Mouse (Mus musculus) kidney, embryonic 15.5 days (tissue): ENCODE results near the gene Slc35e3. TPM values are rescaled to one million over a fixed set of nuclear protein-coding genes. Genes with fewer than 3 reads are reported as not detected.

Experiments used
- ATAC-seq: fragments of 200-750 bp; cut with Nextera tagmentation; replicated peaks from 2 replicates; pipeline ENCODE4 v1.8.0; 2017; ENCODE audit warnings: moderate TSS enrichment; ENCODE audit not compliant: low FRiP score
- H3K27ac ChIP-seq: fragments of 300-500 bp; sonication (generic); 2 replicates; pipeline ENCODE4 v1.5.1; 2015; ENCODE audit warnings: mild to moderate bottlenecking, inconsistent platforms
- H3K27me3 ChIP-seq: fragments of 300-500 bp; sonication (generic); 2 replicates; pipeline ENCODE4 v1.6.1; 2015; ENCODE audit warnings: inconsistent platforms
- H3K36me3 ChIP-seq: fragments of 300-500 bp; sonication (generic); 2 replicates; pipeline ENCODE4 v1.6.1; 2015; ENCODE audit warnings: inconsistent platforms
- H3K4me1 ChIP-seq: fragments of 300-500 bp; sonication (generic); 2 replicates; pipeline ENCODE4 v1.6.1; 2015; ENCODE audit warnings: inconsistent platforms
- H3K4me2 ChIP-seq: fragments of 300-500 bp; sonication (generic); 2 replicates; pipeline ENCODE4 v1.6.1; 2015; ENCODE audit warnings: moderate library complexity, mild to moderate bottlenecking, inconsistent platforms
- H3K4me3 ChIP-seq: fragments of 300-500 bp; sonication (generic); replicated peaks from 2 replicates; pipeline ENCODE4 v1.5.1; 2015; ENCODE audit warnings: mild to moderate bottlenecking, inconsistent platforms
- H3K9ac ChIP-seq: fragments of 300-500 bp; sonication (generic); 2 replicates; pipeline ENCODE4 v1.6.1; 2015; ENCODE audit warnings: mild to moderate bottlenecking, inconsistent platforms
- H3K9me3 ChIP-seq: fragments of 300-500 bp; sonication (generic); replicated peaks from 2 replicates; pipeline ENCODE4 v1.6.1; 2016; ENCODE audit warnings: inconsistent platforms
- WGBS: fragments of 180-500 bp; shearing (Covaris S2); methylation state at CpG from one replicate; pipeline ENCODE4 v1.1.7; 2015; ENCODE audit warnings: mixed read lengths; 5-methylcytosine and 5-hydroxymethylcytosine counted together
- polyA plus RNA-seq: library from polyadenylated mRNA; unstranded; fragments of >200 nt; fragmentation: Nextera tagmentation; extraction: Ambion mirVana; gene quantifications from 2 replicates; pipeline ENCODE4 v1.2.1, GENCODE M21; 2015

Gene Slc35e3
- polyA plus RNA-seq, 1 experiment from 2014 or later = 14.8 TPM

GRCm38 (mm10) chr10:117684298-117685170, 61.6 kb downstream of the Slc35e3 start:
- WGBS = 87% methylated on average over 19 of the region's 19 CpGs
- H3K27me3 ChIP-seq = no peaks in the 10 kb centered on the region
- no peaks in the 10 kb centered on the region for H3K9me3 ChIP-seq
- no peak overlapping the region for H3K4me2 ChIP-seq
- no peaks in the 10 kb centered on the region for H3K4me1 ChIP-seq
- ATAC-seq = no peak
- H3K36me3 ChIP-seq = peaks cover 29% of the 10 kb centered on the region
- H3K27ac ChIP-seq = no peak overlapping the region
- no peak overlapping the region for H3K4me3 ChIP-seq
- no peak overlapping the region for H3K9ac ChIP-seq

GRCm38 (mm10) chr10:117683734-117684037, 62.5 kb downstream of the Slc35e3 start:
- no peaks in the 10 kb centered on the region for H3K9me3 ChIP-seq
- no peak for ATAC-seq
- H3K27me3 ChIP-seq = no peaks in the 10 kb centered on the region
- H3K4me3 ChIP-seq = no peak overlapping the region
- H3K36me3 ChIP-seq = peaks cover 20% of the 10 kb centered on the region
- H3K4me2 ChIP-seq = no peak overlapping the region
- WGBS = 87% methylated on average over 9 of the region's 9 CpGs
- no peaks in the 10 kb centered on the region for H3K4me1 ChIP-seq
- no peak overlapping the region for H3K27ac ChIP-seq
- no peak overlapping the region for H3K9ac ChIP-seq

Other genes with a start within 250 kb of the Slc35e3 start
- gene Cpm, start 116.9 kb downstream of the Slc35e3 start, polyA plus RNA-seq = 31.3 and 31.5 TPM in 2 replicates
- 47.4 and 49.7 TPM in 2 replicates for gene Mdm2, start 35.6 kb downstream of the Slc35e3 start, polyA plus RNA-seq
- 65.3 and 69.0 TPM in 2 replicates for gene Nup107, start 46.3 kb upstream of the Slc35e3 start, polyA plus RNA-seq
- gene Rap1b, start 99.7 kb upstream of the Slc35e3 start, polyA plus RNA-seq = 161 and 167 TPM in 2 replicates